In genomic region chr12:116968215-116968939, GRCm38 (mm10) we compare ENCODE assay signal across 14 mouse cellular contexts.
DNase-seq lines count a peak whose midpoint lies in the region; ATAC-seq and TF ChIP-seq lines count a peak whose summit lies in the region.
"Had no signal": no experiment of that assay in that cellular context is flagged by ENCODE, and none has a peak within 500 bp of the region (broad histone marks: within the 10 kb centered on the region; RNA-seq: fewer than 3 reads in every experiment).

No protein-coding gene starts in this region.

- H3K27ac ChIP-seq in left cerebral cortex, adult 2 months, result no peak overlapping the region
- H3K27ac ChIP-seq in forebrain, embryonic 14.5 days (ENCODE audit: low read depth, low read length), result no peak overlapping the region
- H3K27ac ChIP-seq in hindbrain, embryonic 14.5 days, result peak overlapping the region; percentile 47; the same call in 1 of the 2 replicates
- peak overlapping the region; percentile 29 for H3K27ac ChIP-seq in neural tube, embryonic 13.5 days (replicated peaks)
- H3K27ac ChIP-seq: embryonic facial prominence, embryonic 12.5 days; limb, embryonic 15.5 days had no signal

- TF ChIP-seq CTCF in left cerebral cortex, adult 2 months (IDR thresholded peaks at IDR 0.05), result no peak

- H3K4me1 ChIP-seq in forebrain, embryonic 14.5 days (ENCODE audit: control insufficient read depth, insufficient read depth, low read length), result peaks cover 5% of the 10 kb centered on the region; the same call in 1 of the 2 replicates
- H3K4me1 ChIP-seq in hindbrain, embryonic 14.5 days (replicated peaks; ENCODE audit: control insufficient read depth, insufficient read depth, low read length), result peaks cover 29% of the 10 kb centered on the region
- peaks cover 40% of the 10 kb centered on the region for H3K4me1 ChIP-seq in neural tube, embryonic 13.5 days (replicated peaks)
- H3K4me1 ChIP-seq: embryonic facial prominence, embryonic 12.5 days; limb, embryonic 15.5 days; megakaryocyte, embryonic 14.5 days had no signal

- H3K27me3 ChIP-seq in forebrain, embryonic 14.5 days (replicated peaks; ENCODE audit: control insufficient read depth, insufficient read depth, low read length), result no peaks in the 10 kb centered on the region
- H3K27me3 ChIP-seq in hindbrain, embryonic 14.5 days (ENCODE audit: control insufficient read depth, insufficient read depth, low read length), result no peaks in the 10 kb centered on the region
- no peaks in the 10 kb centered on the region for H3K27me3 ChIP-seq in neural tube, embryonic 13.5 days
- H3K27me3 ChIP-seq: embryonic facial prominence, embryonic 12.5 days; limb, embryonic 15.5 days; megakaryocyte, embryonic 14.5 days had no signal

- ATAC-seq in forebrain, embryonic 14.5 days, result peak; percentile 73
- ATAC-seq in hindbrain, embryonic 14.5 days (ENCODE audit: low FRiP score), result peak; percentile 67; the same call in 1 of the 2 replicates
- ATAC-seq in neural tube, embryonic 13.5 days (ENCODE audit: low read depth), result peak; percentile 70

- no peak overlapping the region for H3K4me3 ChIP-seq in left cerebral cortex, adult 2 months
- no peak overlapping the region for H3K4me3 ChIP-seq in forebrain, embryonic 14.5 days (ENCODE audit: low read depth, low read length)
- H3K4me3 ChIP-seq in hindbrain, embryonic 14.5 days (replicated peaks; ENCODE audit: low read length), result no peak overlapping the region
- no peak overlapping the region for H3K4me3 ChIP-seq in neural tube, embryonic 13.5 days
- H3K4me3 ChIP-seq: embryonic facial prominence, embryonic 12.5 days; limb, embryonic 15.5 days; megakaryocyte, embryonic 14.5 days had no signal

- H3K9ac ChIP-seq in forebrain, embryonic 14.5 days (ENCODE audit: low read length), result no peak overlapping the region
- H3K9ac ChIP-seq in hindbrain, embryonic 14.5 days, result no peak overlapping the region
- no peak overlapping the region for H3K9ac ChIP-seq in neural tube, embryonic 13.5 days
- H3K9ac ChIP-seq: embryonic facial prominence, embryonic 12.5 days; limb, embryonic 15.5 days had no signal

- no peaks in the 10 kb centered on the region for H3K36me3 ChIP-seq in forebrain, embryonic 14.5 days (ENCODE audit: control insufficient read depth, insufficient read depth, low read length)
- no peaks in the 10 kb centered on the region for H3K36me3 ChIP-seq in hindbrain, embryonic 14.5 days (replicated peaks; ENCODE audit: control insufficient read depth, insufficient read depth)
- no peaks in the 10 kb centered on the region for H3K36me3 ChIP-seq in neural tube, embryonic 13.5 days
- H3K36me3 ChIP-seq: embryonic facial prominence, embryonic 12.5 days; limb, embryonic 15.5 days had no signal

- H3K9me3 ChIP-seq in forebrain, embryonic 14.5 days (replicated peaks; ENCODE audit: control insufficient read depth, low read length), result no peaks in the 10 kb centered on the region
- no peaks in the 10 kb centered on the region for H3K9me3 ChIP-seq in hindbrain, embryonic 14.5 days (ENCODE audit: control insufficient read depth, low read length)
- no peaks in the 10 kb centered on the region for H3K9me3 ChIP-seq in neural tube, embryonic 13.5 days
- H3K9me3 ChIP-seq: embryonic facial prominence, embryonic 12.5 days; limb, embryonic 15.5 days had no signal

- no peak overlapping the region for H3K4me2 ChIP-seq in forebrain, embryonic 14.5 days (ENCODE audit: low read length)
- no peak overlapping the region for H3K4me2 ChIP-seq in hindbrain, embryonic 14.5 days (replicated peaks)
- no peak overlapping the region for H3K4me2 ChIP-seq in neural tube, embryonic 13.5 days
- H3K4me2 ChIP-seq: embryonic facial prominence, embryonic 12.5 days; limb, embryonic 15.5 days had no signal

- DNase-seq in left cerebral cortex, adult 9 months (ENCODE audit: low spot score in 2 of 2), result peak; percentile 16 to 37
- no peak for DNase-seq in left cerebral cortex, adult 2 months (ENCODE audit: extremely low spot score in 1 of 2, low spot score in 2 of 2)
- DNase-seq in forebrain, embryonic 14.5 days (ENCODE audit: low spot score), result peak; percentile 65
- peak; percentile 47 for DNase-seq in hindbrain, embryonic 14.5 days (ENCODE audit: low spot score)
- DNase-seq in urinary bladder, postnatal 25 days (ENCODE audit: low spot score), result no peak
- no peak for DNase-seq in cerebellum, adult 18-20 months
- DNase-seq: adrenal gland, adult 8-10 months; cerebellum, adult 2 months; kidney, postnatal 14 days; thymus, postnatal 36 days had no signal

- intact Hi-C loops in left cerebral cortex, adult 2 months (cut with DNase I), result no loop called here

- WGBS in forebrain, embryonic 14.5 days, result 49% methylated on average over 8 of the region's 8 CpGs
- WGBS in hindbrain, embryonic 14.5 days, result 43% methylated on average over 8 of the region's 8 CpGs
- 47% methylated on average over 8 of the region's 8 CpGs for WGBS in neural tube, embryonic 13.5 days

Comparison
In these comparisons a context has a peak if more than half of its experiments do, and no peak if none do; other contexts are left out.
1. DNase-seq: peak in left cerebral cortex, adult 9 months (2 of 2), forebrain, embryonic 14.5 days (single experiment) and hindbrain, embryonic 14.5 days (single experiment); none in left cerebral cortex, adult 2 months (0 of 2), urinary bladder, postnatal 25 days (single experiment) and cerebellum, adult 18-20 months (0 of 2).
2. H3K27ac ChIP-seq: peak in hindbrain, embryonic 14.5 days (single experiment) and neural tube, embryonic 13.5 days (single experiment); none in left cerebral cortex, adult 2 months (single experiment) and forebrain, embryonic 14.5 days (single experiment).
3. Peak in every context shown above with its lines, with median percentiles within 50 percentile points of each other: ATAC-seq.